8 mouse cellular contexts compared by ENCODE assay signal in genomic region chr4:107223225-107224204, GRCm38 (mm10). TPM values are rescaled to one million over a fixed set of nuclear protein-coding genes. Genes with fewer than 3 reads are reported as not detected.
A peak's percentile ranks its signal among the peaks of the same experiment; 100 is the strongest.
DNase-seq lines count a peak whose midpoint lies in the region; ATAC-seq and TF ChIP-seq lines count a peak whose summit lies in the region.

No protein-coding gene starts in this region.

- TF ChIP-seq EP300 in MEL (IDR thresholded peaks at IDR 0.05; ENCODE audit: low read depth in 1 of 2, low read length in 2 of 2) = no peak

- no peaks in the 10 kb centered on the region for H3K79me2 ChIP-seq in MEL (ENCODE audit: control insufficient read depth, insufficient read depth, low read length, poor library complexity)

- H3K4me3 ChIP-seq in kidney, adult 2 months (ENCODE audit: insufficient read depth, low read depth, low read length) = no peak overlapping the region
- H3K4me3 ChIP-seq in MEL (ENCODE audit: control insufficient read depth in 1 of 2, insufficient read depth in 1 of 2, low read depth in 2 of 2, low read length in 2 of 2) = no peak overlapping the region
- H3K4me3 ChIP-seq in heart, embryonic 16.5 days (ENCODE audit: low read length) = no peak overlapping the region
- H3K4me3 ChIP-seq in lung, embryonic 15.5 days = no peak overlapping the region

- no peak overlapping the region for H3K4me2 ChIP-seq in heart, embryonic 16.5 days (ENCODE audit: low read depth, low read length)
- no peak overlapping the region for H3K4me2 ChIP-seq in lung, embryonic 15.5 days

- TF ChIP-seq POLR2A in kidney, adult 2 months (IDR thresholded peaks at IDR 0.05; ENCODE audit: low read depth, low read length) = no peak
- no peak for TF ChIP-seq POLR2A in MEL (IDR thresholded peaks at IDR 0.05; ENCODE audit: control insufficient read depth in 1 of 2, insufficient read depth in 1 of 2, low read depth in 1 of 2, low read length in 2 of 2, poor library complexity in 1 of 2)

- peak; percentile 19 for DNase-seq in kidney, adult 2 months
- no peak for DNase-seq in kidney, adult 8-10 months
- DNase-seq in MEL (ENCODE audit: low read depth, low spot score) = peak; percentile 13
- peak; percentile 86 to 89 for DNase-seq in cerebellum, postnatal 14 days
- DNase-seq in frontal cortex, postnatal 14 days (ENCODE audit: low spot score in 2 of 2) = no peak
- no peak for DNase-seq in frontal cortex, adult 2 months (ENCODE audit: extremely low spot score in 1 of 2, low spot score in 1 of 2)

- H3K36me3 ChIP-seq in kidney, adult 2 months (ENCODE audit: control insufficient read depth, insufficient read depth, low read length) = no peaks in the 10 kb centered on the region
- peaks cover 0 to 4% of the 10 kb centered on the region in 2 experiments; a peak in 2 of 4 replicates for H3K36me3 ChIP-seq in MEL (ENCODE audit: control insufficient read depth in 1 of 2, insufficient read depth in 2 of 2, low read length in 2 of 2)
- H3K36me3 ChIP-seq in heart, embryonic 16.5 days (ENCODE audit: control insufficient read depth, insufficient read depth) = no peaks in the 10 kb centered on the region
- no peaks in the 10 kb centered on the region for H3K36me3 ChIP-seq in lung, embryonic 15.5 days

- no peak overlapping the region for H3K9ac ChIP-seq in MEL (ENCODE audit: control insufficient read depth, low read depth, low read length, poor library complexity, severe bottlenecking)
- no peak overlapping the region for H3K9ac ChIP-seq in heart, embryonic 16.5 days (ENCODE audit: low read length)
- H3K9ac ChIP-seq in lung, embryonic 15.5 days = no peak overlapping the region

- no peak for TF ChIP-seq CTCF in kidney, adult 2 months (conservative IDR thresholded peaks at IDR 0.05; ENCODE audit: insufficient read depth, insufficient read length, low read depth, low read length)
- no peak for TF ChIP-seq CTCF in MEL (IDR thresholded peaks at IDR 0.05 in 2 of 3, conservative IDR thresholded peaks at IDR 0.05 in 1 of 3; ENCODE audit: control insufficient read depth in 1 of 3, insufficient read depth in 1 of 3, low read depth in 2 of 3, low read length in 3 of 3, poor library complexity in 1 of 3, severe bottlenecking in 1 of 3)

- H3K4me1 ChIP-seq in kidney, adult 2 months (ENCODE audit: control insufficient read depth, insufficient read depth, low read length) = no peaks in the 10 kb centered on the region
- peaks cover 2 to 24% of the 10 kb centered on the region in 2 experiments; a peak in 3 of 4 replicates for H3K4me1 ChIP-seq in MEL (ENCODE audit: control insufficient read depth in 1 of 2, insufficient read depth in 2 of 2, low read length in 2 of 2)
- H3K4me1 ChIP-seq in heart, embryonic 16.5 days (ENCODE audit: control insufficient read depth, insufficient read depth, low read length) = no peaks in the 10 kb centered on the region
- H3K4me1 ChIP-seq in lung, embryonic 15.5 days = no peaks in the 10 kb centered on the region

- TF ChIP-seq RAD21 in MEL (IDR thresholded peaks at IDR 0.05; ENCODE audit: low read depth, low read length) = no peak

- peak; percentile 55 for ATAC-seq in heart, embryonic 16.5 days (replicated peaks; ENCODE audit: extremely low read depth, insufficient read depth, low FRiP score)
- ATAC-seq in lung, embryonic 15.5 days (ENCODE audit: borderline replicate concordance, extremely low read depth, low FRiP score, low TSS enrichment) = 0 out of 2 replicates have a peak, but pooled peaks have one; percentile 49

- no peaks in the 10 kb centered on the region for H3K9me3 ChIP-seq in MEL (replicated peaks; ENCODE audit: insufficient read depth, low read length)
- H3K9me3 ChIP-seq in heart, embryonic 16.5 days (replicated peaks; ENCODE audit: control insufficient read depth, low read length) = no peaks in the 10 kb centered on the region
- H3K9me3 ChIP-seq in lung, embryonic 15.5 days = no peaks in the 10 kb centered on the region

- H3K27me3 ChIP-seq in kidney, adult 2 months (replicated peaks; ENCODE audit: control insufficient read depth, insufficient read depth, low read length) = no peaks in the 10 kb centered on the region
- H3K27me3 ChIP-seq in MEL (ENCODE audit: control insufficient read depth in 1 of 2, insufficient read depth in 2 of 2, low read length in 2 of 2) = no peaks in the 10 kb centered on the region
- H3K27me3 ChIP-seq in heart, embryonic 16.5 days (ENCODE audit: control insufficient read depth, insufficient read depth, low read length) = peaks cover 4% of the 10 kb centered on the region
- H3K27me3 ChIP-seq in lung, embryonic 15.5 days = no peaks in the 10 kb centered on the region

- 82% methylated on average over 11 of the region's 11 CpGs for WGBS in kidney, adult 2 months
- WGBS in heart, embryonic 16.5 days = 76% methylated on average over 11 of the region's 11 CpGs
- 69% methylated on average over 11 of the region's 11 CpGs for WGBS in lung, embryonic 15.5 days

- H3K27ac ChIP-seq in kidney, adult 2 months (ENCODE audit: insufficient read depth, low read depth, low read length) = no peak overlapping the region
- no peak overlapping the region for H3K27ac ChIP-seq in MEL (ENCODE audit: control insufficient read depth, low read depth, low read length)
- H3K27ac ChIP-seq in heart, embryonic 16.5 days (ENCODE audit: low read length) = no peak overlapping the region
- no peak overlapping the region for H3K27ac ChIP-seq in lung, embryonic 15.5 days

TF ChIP-seq in MEL, 35 proteins besides CTCF, POLR2A, EP300 and RAD21:
- no peak for TF ChIP-seq CHD2 (IDR thresholded peaks at IDR 0.05; ENCODE audit: low read length)
- TF ChIP-seq BHLHE40 (IDR thresholded peaks at IDR 0.05; ENCODE audit: borderline replicate concordance, low read depth, low read length) = no peak
- no peak for TF ChIP-seq KAT2A (conservative IDR thresholded peaks at IDR 0.05; ENCODE audit: low read depth, low read length)
- TF ChIP-seq TAL1 (IDR thresholded peaks at IDR 0.05; ENCODE audit: low read length) = no peak
- TF ChIP-seq CHD1 (IDR thresholded peaks at IDR 0.05; ENCODE audit: low read depth, low read length) = no peak
- TF ChIP-seq USF1 (IDR thresholded peaks at IDR 0.05; ENCODE audit: low read depth, low read length) = no peak
- TF ChIP-seq NELFE (IDR thresholded peaks at IDR 0.05; ENCODE audit: low read depth, low read length) = no peak
- TF ChIP-seq ZC3H11A (IDR thresholded peaks at IDR 0.05; ENCODE audit: low read depth, low read length) = no peak
- TF ChIP-seq POLR2AphosphoS2 (IDR thresholded peaks at IDR 0.05; ENCODE audit: low read length) = no peak
- no peak for TF ChIP-seq MAX (IDR thresholded peaks at IDR 0.05; ENCODE audit: low read length)
- TF ChIP-seq MYB (IDR thresholded peaks at IDR 0.05; ENCODE audit: low read depth, low read length) = no peak
TF ChIP-seq in MEL: peak in this region for 0.

RNA-seq across cellular contexts. Expression of gene Ldlrad1, which starts 14.5 kb away (rescaled TPM):
- polyA plus RNA-seq in kidney, adult 2 months (2012; rRNA removed) = not detected in 2 replicates
- 0.15 TPM in 1 of 2 replicates, not detected in the other for total RNA-seq in MEL (2012; rRNA removed)
- not detected for polyA plus RNA-seq in MEL (2012; ENCODE audit: insufficient read depth in 1 of 2, insufficient read length in 2 of 2, low read depth in 1 of 2, low replicate concordance in 2 of 2, missing spikeins in 1 of 2)
- not detected in 2 replicates for polyA plus RNA-seq in heart, embryonic 16.5 days (2015; fragmentation: Nextera tagmentation; extraction: Ambion mirVana)
- polyA plus RNA-seq in lung, embryonic 15.5 days (2015; fragmentation: Nextera tagmentation; extraction: Ambion mirVana) = 0.15 TPM in 1 of 2 replicates, not detected in the other
- polyA plus RNA-seq in frontal cortex, adult 2 months (2012; rRNA removed) = 0.10 TPM in 1 of 2 replicates, not detected in the other

RNA-seq across cellular contexts. Expression of gene Lrrc42, which starts 29.8 kb away (rescaled TPM):
- 10.5 and 11.7 TPM in 2 replicates for polyA plus RNA-seq in kidney, adult 2 months (2012; rRNA removed)
- total RNA-seq in MEL (2012; rRNA removed) = 8.6 and 9.3 TPM in 2 replicates
- 10 to 100 TPM in 1 of 2 experiments, not detected in 1; 48.9 TPM for polyA plus RNA-seq in MEL (2012; ENCODE audit: insufficient read depth in 1 of 2, insufficient read length in 2 of 2, low read depth in 1 of 2, low replicate concordance in 2 of 2, missing spikeins in 1 of 2)
- polyA plus RNA-seq in heart, embryonic 16.5 days (2015; fragmentation: Nextera tagmentation; extraction: Ambion mirVana) = 40.5 and 48.3 TPM in 2 replicates
- 71.7 and 72.6 TPM in 2 replicates for polyA plus RNA-seq in lung, embryonic 15.5 days (2015; fragmentation: Nextera tagmentation; extraction: Ambion mirVana)
- polyA plus RNA-seq in frontal cortex, adult 2 months (2012; rRNA removed) = 20.6 and 21.8 TPM in 2 replicates

RNA-seq across cellular contexts. Expression of gene Hspb11, which starts 29.9 kb away (rescaled TPM):
- 4.2 and 7.1 TPM in 2 replicates for polyA plus RNA-seq in kidney, adult 2 months (2012; rRNA removed)
- 11.2 and 12.4 TPM in 2 replicates for total RNA-seq in MEL (2012; rRNA removed)
- polyA plus RNA-seq in MEL (2012; ENCODE audit: insufficient read depth in 1 of 2, insufficient read length in 2 of 2, low read depth in 1 of 2, low replicate concordance in 2 of 2, missing spikeins in 1 of 2) = 10 to 100 TPM in 1 of 2 experiments, not detected in 1; 16.8 TPM
- 29.1 and 34.0 TPM in 2 replicates for polyA plus RNA-seq in heart, embryonic 16.5 days (2015; fragmentation: Nextera tagmentation; extraction: Ambion mirVana)
- 35.2 and 38.7 TPM in 2 replicates for polyA plus RNA-seq in lung, embryonic 15.5 days (2015; fragmentation: Nextera tagmentation; extraction: Ambion mirVana)
- polyA plus RNA-seq in frontal cortex, adult 2 months (2012; rRNA removed) = 18.2 and 19.0 TPM in 2 replicates

RNA-seq across cellular contexts. Expression of gene Tceanc2, which starts 44.6 kb away (rescaled TPM):
- polyA plus RNA-seq in kidney, adult 2 months (2012; rRNA removed) = 8.9 and 10.0 TPM in 2 replicates
- total RNA-seq in MEL (2012; rRNA removed) = 1.5 and 1.9 TPM in 2 replicates
- 1 to 10 TPM in 1 of 2 experiments, not detected in 1; 9.4 TPM for polyA plus RNA-seq in MEL (2012; ENCODE audit: insufficient read depth in 1 of 2, insufficient read length in 2 of 2, low read depth in 1 of 2, low replicate concordance in 2 of 2, missing spikeins in 1 of 2)
- polyA plus RNA-seq in heart, embryonic 16.5 days (2015; fragmentation: Nextera tagmentation; extraction: Ambion mirVana) = 8.5 and 13.5 TPM in 2 replicates
- 24.0 and 34.3 TPM in 2 replicates for polyA plus RNA-seq in lung, embryonic 15.5 days (2015; fragmentation: Nextera tagmentation; extraction: Ambion mirVana)
- 7.2 and 8.1 TPM in 2 replicates for polyA plus RNA-seq in frontal cortex, adult 2 months (2012; rRNA removed)

RNA-seq across cellular contexts. Expression of gene Tmem59, which starts 45.3 kb away (rescaled TPM):
- 447 and 474 TPM in 2 replicates for polyA plus RNA-seq in kidney, adult 2 months (2012; rRNA removed)
- 51.9 and 55.8 TPM in 2 replicates for total RNA-seq in MEL (2012; rRNA removed)
- polyA plus RNA-seq in MEL (2012; ENCODE audit: insufficient read depth in 1 of 2, insufficient read length in 2 of 2, low read depth in 1 of 2, low replicate concordance in 2 of 2, missing spikeins in 1 of 2) = 10 to 100 TPM in 1 of 2 experiments, not detected in 1; 78.9 TPM
- polyA plus RNA-seq in heart, embryonic 16.5 days (2015; fragmentation: Nextera tagmentation; extraction: Ambion mirVana) = 338 TPM in 2 replicates
- 421 and 454 TPM in 2 replicates for polyA plus RNA-seq in lung, embryonic 15.5 days (2015; fragmentation: Nextera tagmentation; extraction: Ambion mirVana)
- polyA plus RNA-seq in frontal cortex, adult 2 months (2012; rRNA removed) = 224 and 231 TPM in 2 replicates

Comparison
In these comparisons a context has a peak if more than half of its experiments do, and no peak if none do; other contexts are left out.
1. DNase-seq: peak in kidney, adult 2 months (single experiment), MEL (single experiment) and cerebellum, postnatal 14 days (2 of 2); none in kidney, adult 8-10 months (0 of 2), frontal cortex, postnatal 14 days (0 of 2) and frontal cortex, adult 2 months (0 of 2).